Mouse (Mus musculus) adrenal gland, postnatal 4 days (tissue): ENCODE results near the gene Hist1h2ad. TPM values are rescaled to one million over a fixed set of nuclear protein-coding genes. Genes with fewer than 3 reads are reported as not detected.
A peak's percentile ranks its signal among the peaks of the same experiment; 100 is the strongest.
"Not testable (repeated sequence)": the region's sequence is repeated elsewhere in the genome, so short reads cannot be mapped to it uniquely, and the experiment has no call there.

Source experiments
- DNase-seq, 2 experiments: peaks; one replicate each; pipeline ENCODE4 v3.0.0; 2021 to 2022; ENCODE audit warnings: low spot score in 2 of 2, mixed read lengths in 2 of 2
- total RNA-seq, 2 experiments: library from RNA; stranded (reverse); gene quantifications; 2 replicates each; pipeline ENCODE4 v1.2.3; 2021

Gene Hist1h2ad
- total RNA-seq, 2 experiments from 2014 or later: 63.5 to 64.6 TPM

DNA sequence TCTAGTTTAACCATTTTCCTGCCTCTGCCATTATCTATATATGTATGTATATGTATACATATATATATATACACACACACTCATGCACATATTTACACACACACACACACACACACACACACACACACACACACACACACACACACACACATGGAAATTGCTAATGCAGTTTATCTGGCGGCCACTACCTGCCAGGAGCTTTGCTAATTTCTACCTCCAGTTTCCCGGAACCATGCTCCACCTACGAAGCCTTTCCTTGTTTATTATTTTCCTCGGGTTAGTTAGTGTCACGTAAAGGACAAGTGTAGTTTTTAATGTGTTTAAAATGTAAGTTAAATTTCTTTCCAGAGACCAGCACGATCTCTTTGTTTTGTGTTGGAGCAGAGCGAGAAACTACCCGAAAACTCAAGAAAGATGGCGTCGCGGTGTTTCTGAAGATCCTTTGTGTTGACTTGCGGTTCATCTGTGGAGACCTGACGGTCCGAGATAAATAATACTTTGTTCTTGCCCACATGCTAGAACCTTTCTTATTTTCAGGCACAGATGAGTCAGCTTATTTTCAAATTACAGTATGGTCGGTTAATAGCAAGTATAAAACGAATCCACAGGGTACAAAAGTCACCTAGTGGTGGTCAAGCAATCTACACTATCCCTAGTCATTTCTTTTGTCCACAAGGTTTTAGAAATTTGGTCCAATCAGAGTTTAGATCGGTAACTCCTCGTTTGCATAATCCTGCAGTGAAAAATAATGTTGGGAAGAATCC, 11.3 kb upstream of the Hist1h2ad start:
- DNase-seq: no peak

DNA sequence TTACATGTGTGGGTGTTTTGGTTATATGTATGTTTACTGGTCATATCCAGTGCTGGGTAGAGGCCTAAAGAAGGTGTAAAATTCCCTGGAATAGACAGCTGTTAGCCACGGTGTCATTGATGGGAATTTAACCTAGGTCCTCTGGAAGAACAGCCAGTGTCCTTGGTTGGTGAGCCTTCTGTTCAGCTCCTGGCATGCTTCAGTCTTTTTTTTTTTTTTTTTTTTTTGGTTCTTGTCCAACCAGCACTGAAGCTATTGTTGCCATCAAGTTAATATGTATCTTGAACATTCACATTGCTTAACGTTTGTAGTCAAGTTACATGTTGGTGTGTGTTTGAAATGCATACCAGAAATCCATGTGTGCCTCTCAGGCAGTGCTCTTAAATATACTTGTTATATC, 9.7 kb upstream of the Hist1h2ad start:
- DNase-seq: no peak

DNA sequence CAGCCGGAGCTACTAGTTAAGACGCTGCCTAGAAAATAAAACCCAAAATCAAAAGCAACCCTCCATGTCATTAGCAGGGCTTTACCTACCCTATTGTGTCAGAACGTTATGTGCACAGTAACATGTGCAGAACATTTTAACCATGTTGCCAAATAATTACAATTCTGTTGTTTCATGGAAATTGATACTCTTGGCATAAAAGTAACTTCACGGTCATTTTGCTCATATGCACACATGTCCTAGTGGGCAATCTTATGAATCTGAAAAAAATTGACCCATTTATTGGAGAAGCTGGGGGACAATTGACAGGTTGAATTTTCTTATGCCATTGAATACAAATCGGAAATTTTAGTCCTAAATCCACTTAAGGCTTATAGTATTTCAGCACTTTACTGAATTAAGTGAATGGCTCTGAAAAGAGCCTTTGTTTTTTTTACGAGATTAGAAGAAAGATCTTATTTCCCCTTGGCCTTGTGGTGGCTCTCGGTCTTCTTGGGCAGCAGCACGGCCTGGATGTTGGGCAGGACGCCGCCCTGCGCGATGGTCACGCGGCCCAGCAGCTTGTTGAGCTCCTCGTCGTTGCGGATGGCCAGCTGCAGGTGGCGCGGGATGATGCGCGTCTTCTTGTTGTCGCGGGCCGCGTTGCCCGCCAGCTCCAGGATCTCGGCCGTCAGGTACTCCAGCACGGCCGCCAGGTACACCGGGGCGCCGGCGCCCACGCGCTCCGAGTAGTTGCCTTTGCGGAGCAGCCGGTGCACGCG, 3.7 kb upstream of the Hist1h2ad start:
- DNase-seq: not testable (repeated sequence)

- DNase-seq: peak in 1 of 2 experiments; percentile 29
These were observed 3.1 kb upstream of the Hist1h2ad start, which contains the start of the genes Hist1h2ae and Hist1h2bg for GRCm38 (mm10) chr13:23571022-23571503. TSS of gene Hist1h2ae (minus strand) at chr13:23571220. TSS of gene Hist1h2bg (plus strand) at chr13:23571396.

- not testable (repeated sequence) for DNase-seq
These were observed 2.5 kb upstream of the Hist1h2ad start for GRCm38 (mm10) chr13:23571504-23572217.

- no peak for DNase-seq
These were observed 1.8 kb upstream of the Hist1h2ad start for GRCm38 (mm10) chr13:23572218-23573033.

DNA sequence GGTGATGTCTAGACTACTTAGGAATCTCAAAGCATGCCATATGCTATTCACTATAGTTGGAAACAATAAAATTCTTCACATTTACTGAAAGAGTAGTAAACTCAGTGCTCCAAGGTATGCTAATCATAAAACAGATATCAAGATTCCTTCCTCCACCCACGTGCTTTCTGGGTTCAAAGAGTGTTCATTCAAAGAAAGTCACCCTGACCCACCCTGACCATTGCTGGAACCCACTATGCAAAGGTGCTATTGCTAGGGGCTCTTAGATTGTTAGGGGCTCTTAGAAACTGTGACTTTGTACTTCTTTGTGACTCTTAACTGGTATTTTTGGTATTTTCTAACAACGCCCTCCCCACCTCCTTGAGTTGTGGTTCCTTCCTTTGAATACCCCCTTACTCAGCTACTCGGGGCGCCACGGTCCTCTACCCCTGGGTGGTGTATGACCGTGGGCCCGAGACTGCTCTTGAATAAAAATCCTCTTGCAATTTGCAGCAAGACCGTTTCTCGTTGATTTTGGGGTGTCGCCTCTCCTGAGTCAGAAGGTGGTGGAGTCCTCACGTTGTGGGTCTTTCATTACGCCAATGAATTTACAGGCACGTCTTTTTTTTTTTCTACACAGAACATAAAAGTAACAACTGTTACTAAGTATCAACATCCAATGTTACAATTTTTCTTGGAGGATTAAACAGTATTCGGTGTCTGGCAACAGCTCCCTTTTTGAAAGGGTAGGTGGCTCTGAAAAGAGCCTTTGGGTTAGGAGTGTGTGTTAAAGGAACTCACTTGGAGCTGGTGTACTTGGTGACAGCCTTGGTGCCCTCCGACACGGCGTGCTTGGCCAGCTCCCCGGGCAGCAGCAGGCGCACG, 915 bp upstream of the Hist1h2ad start:
- not testable (repeated sequence) for DNase-seq

DNA sequence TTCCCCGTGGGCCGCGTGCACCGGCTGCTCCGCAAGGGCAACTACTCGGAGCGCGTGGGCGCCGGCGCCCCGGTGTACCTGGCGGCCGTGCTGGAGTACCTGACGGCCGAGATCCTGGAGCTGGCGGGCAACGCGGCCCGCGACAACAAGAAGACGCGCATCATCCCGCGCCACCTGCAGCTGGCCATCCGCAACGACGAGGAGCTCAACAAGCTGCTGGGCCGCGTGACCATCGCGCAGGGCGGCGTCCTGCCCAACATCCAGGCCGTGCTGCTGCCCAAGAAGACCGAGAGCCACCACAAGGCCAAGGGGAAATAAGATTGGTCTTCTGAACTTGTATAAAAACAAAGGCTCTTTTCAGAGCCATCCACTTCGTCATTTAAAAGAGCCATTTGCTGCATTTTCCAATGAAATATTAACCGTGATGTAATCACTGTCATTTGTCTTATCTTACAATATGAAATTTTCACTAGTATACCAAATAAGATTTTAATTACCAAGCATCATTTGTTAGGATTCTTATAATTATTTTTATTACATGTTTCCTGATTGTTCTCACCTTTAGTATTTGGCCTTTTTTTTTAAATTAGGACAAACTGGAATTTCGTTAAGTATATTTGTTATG, 477 bp downstream of the Hist1h2ad start:
- not testable (repeated sequence) for DNase-seq

- no peak for DNase-seq
These were observed 1.2 kb downstream of the Hist1h2ad start, which contains the start of gene Hist1h3d for GRCm38 (mm10) chr13:23575271-23575851. TSS of gene Hist1h3d (plus strand) at chr13:23575763.

- DNase-seq: not testable (repeated sequence)
These were observed 1.7 kb downstream of the Hist1h2ad start for GRCm38 (mm10) chr13:23575864-23576313.

GRCm38 (mm10) chr13:23576351-23576881, 2.2 kb downstream of the Hist1h2ad start:
- no peak for DNase-seq

GRCm38 (mm10) chr13:23576906-23577639, 2.9 kb downstream of the Hist1h2ad start:
- DNase-seq: no peak

- no peak for DNase-seq
These were observed 3.7 kb downstream of the Hist1h2ad start for GRCm38 (mm10) chr13:23577835-23578234.

- peak; percentile 83 to 96 for DNase-seq
These were observed 7.4 kb downstream of the Hist1h2ad start, which contains the start of gene Hist1h4d for GRCm38 (mm10) chr13:23581408-23582218. TSS of gene Hist1h4d (plus strand) at chr13:23581598.

GRCm38 (mm10) chr13:23582219-23583056, 8.3 kb downstream of the Hist1h2ad start:
- DNase-seq: no peak
